Mouse (Mus musculus): ENCODE data around the gene Ttc6. TPM values are rescaled to one million over a fixed set of nuclear protein-coding genes. Genes with fewer than 3 reads are reported as not detected.
A peak's percentile ranks its signal among the peaks of the same experiment; 100 is the strongest.

The Ttc6 gene
- polyA plus RNA-seq, 2 experiments: 0.18 to 0.47 TPM

DNA sequence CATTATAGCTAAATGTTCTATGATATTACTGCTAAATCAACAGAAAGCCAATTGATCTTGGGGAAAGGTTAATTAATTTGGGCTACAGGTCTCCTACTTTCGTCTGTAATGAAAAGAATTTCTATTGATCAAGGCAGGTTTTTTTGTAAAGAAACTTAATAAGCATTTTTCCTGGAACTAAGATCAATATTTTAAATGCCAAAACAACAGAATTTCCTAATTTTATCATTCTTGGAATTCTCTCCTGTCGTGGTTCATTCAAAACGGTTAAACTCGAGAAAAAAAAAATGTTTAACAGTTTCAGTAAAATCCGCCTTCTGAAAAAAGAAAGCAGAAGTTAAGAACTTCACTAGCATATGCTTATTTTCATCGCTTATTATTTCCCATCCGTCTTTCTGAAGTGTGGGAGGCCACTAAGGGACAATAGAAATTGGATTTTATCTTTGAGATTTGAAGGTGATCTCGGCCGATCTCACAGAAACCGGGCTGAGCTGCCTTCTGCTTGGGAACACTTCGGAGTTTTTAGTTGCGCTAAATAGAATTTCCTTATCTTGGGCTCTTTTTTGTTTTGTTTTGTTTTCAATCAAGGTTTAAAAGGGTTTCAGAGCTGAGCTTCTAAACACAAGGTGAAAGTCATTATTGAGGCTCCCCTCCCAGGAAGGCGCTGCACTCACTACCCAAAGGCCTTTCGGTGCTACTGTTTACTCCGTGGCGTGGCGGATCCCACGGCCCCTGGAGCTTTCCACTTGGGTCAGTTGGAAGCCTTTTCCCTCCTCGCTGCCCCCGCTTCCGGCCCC, 25.9 kb upstream of the Ttc6 start:
- DNase-seq (ENCODE audit: low spot score) (no peak), ATAC-seq (ENCODE audit: low FRiP score, low read depth) (no peak)
- Histone ChIP-seq H3K27ac (replicated peaks; ENCODE audit: low read depth, low read length) (no peak overlapping the region), H3K27me3 (ENCODE audit: control insufficient read depth, insufficient read depth, low read length) (peaks cover 87% of the 10 kb centered on the region), H3K4me2 (replicated peaks; ENCODE audit: low read depth, low read length, severe bottlenecking) (peak overlapping the region; percentile 49), H3K9ac (ENCODE audit: low read depth, low read length, severe bottlenecking) (no peak overlapping the region), H3K36me3 (ENCODE audit: control insufficient read depth, insufficient read depth, low read length) (no peaks in the 10 kb centered on the region), H3K9me3 (ENCODE audit: control insufficient read depth, low read length) (no peaks in the 10 kb centered on the region), H3K4me1 (ENCODE audit: control insufficient read depth, insufficient read depth, low read length) (peaks cover 15% of the 10 kb centered on the region), H3K4me3 (replicated peaks; ENCODE audit: low read length) (peak overlapping the region; percentile 29)
- under 1% methylated on average over 21 of the region's 21 CpGs for WGBS
- TF ChIP-seq POLR2A (IDR thresholded peaks at IDR 0.05; ENCODE audit: borderline replicate concordance, extremely low read depth, insufficient read depth, insufficient read length): no peak

DNA sequence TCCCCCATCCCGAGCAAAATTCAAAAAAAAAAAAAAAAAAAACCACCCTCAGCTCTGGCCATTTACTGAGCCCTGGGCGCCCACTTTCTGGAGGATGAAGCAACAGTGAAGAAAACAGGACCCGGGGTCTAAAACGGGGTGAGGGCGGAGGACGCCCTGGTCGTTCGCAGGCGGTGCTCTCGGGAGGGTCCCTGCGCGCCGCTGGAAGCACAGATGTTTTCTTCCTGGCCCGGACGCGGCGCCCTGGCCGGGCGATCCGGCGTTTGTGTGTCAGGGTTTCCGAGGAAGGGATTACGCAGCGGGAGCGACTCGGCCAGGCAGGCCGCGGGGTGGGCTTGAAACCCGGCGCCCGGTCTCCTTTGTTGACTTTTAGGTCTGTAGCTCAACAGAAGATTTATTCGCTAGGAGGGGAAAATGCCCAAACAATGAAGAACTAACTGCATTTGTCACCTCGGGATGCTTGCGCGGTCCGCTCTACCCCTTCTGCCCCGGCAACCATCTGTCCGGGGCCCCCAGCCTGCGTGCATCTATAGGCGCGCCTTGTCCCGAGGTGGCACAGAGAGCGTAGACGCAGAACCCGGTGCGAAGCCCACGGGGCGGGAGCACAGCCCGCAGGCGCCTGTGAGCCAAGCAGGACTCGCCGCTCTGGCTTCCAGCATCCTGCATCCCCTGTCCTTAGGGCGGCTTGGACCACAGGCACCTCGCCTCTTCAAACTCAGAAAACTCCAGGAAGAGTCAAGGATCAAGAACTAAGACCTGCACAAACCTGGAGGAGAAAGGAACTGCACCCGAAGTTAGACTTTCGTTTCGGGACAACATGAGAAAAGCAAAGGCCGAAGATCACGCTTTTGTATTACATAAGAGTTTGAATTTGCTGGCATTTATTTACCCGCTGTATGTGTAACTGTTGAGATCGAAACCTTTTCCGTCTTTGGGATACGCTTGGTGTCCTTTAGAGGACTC, 25.0 kb upstream of the Ttc6 start:
- Histone ChIP-seq H3K27me3 (ENCODE audit: control insufficient read depth, insufficient read depth, low read length) (peaks cover 87% of the 10 kb centered on the region), H3K9ac (ENCODE audit: low read depth, low read length, severe bottlenecking) (0 out of 2 replicates have a peak overlapping the region, but pooled peaks have one; percentile 21), H3K4me3 (replicated peaks; ENCODE audit: low read length) (peak overlapping the region; percentile 29), H3K4me2 (replicated peaks; ENCODE audit: low read depth, low read length, severe bottlenecking) (peak overlapping the region; percentile 49), H3K27ac (replicated peaks; ENCODE audit: low read depth, low read length) (no peak overlapping the region), H3K9me3 (ENCODE audit: control insufficient read depth, low read length) (no peaks in the 10 kb centered on the region), H3K36me3 (ENCODE audit: control insufficient read depth, insufficient read depth, low read length) (no peaks in the 10 kb centered on the region), H3K4me1 (ENCODE audit: control insufficient read depth, insufficient read depth, low read length) (peaks cover 15% of the 10 kb centered on the region)
- WGBS: under 1% methylated on average over 58 of the region's 63 CpGs
- TF ChIP-seq POLR2A (IDR thresholded peaks at IDR 0.05; ENCODE audit: borderline replicate concordance, extremely low read depth, insufficient read depth, insufficient read length): no peak
- ATAC-seq (ENCODE audit: low FRiP score, low read depth) (no peak), DNase-seq (ENCODE audit: low spot score) (no peak)

DNA sequence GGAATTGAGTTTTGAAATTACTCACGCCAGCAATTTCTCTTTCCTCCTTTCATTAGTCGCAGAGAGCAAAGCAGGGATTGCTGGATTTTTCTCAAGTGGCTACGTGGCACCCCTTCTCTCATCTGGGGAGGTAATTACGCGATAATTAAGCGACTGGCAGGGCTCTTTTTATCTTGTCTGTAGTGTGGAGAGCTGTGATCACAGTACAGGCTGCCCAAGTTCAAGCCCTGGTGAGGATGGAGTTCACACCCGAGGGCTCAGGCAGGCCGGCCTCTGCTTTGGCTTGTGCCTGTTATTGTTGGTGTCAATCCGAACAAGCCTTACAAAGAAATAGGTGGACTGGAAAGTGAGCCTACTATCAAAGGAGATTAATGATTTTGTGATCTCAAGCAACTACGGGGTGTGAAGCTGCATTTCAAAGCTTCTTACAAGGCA, 24.3 kb upstream of the Ttc6 start:
- Histone ChIP-seq H3K4me1 (ENCODE audit: control insufficient read depth, insufficient read depth, low read length) (peaks cover 15% of the 10 kb centered on the region), H3K36me3 (ENCODE audit: control insufficient read depth, insufficient read depth, low read length) (no peaks in the 10 kb centered on the region), H3K27ac (replicated peaks; ENCODE audit: low read depth, low read length) (no peak overlapping the region), H3K9me3 (ENCODE audit: control insufficient read depth, low read length) (no peaks in the 10 kb centered on the region), H3K4me2 (replicated peaks; ENCODE audit: low read depth, low read length, severe bottlenecking) (0 out of 2 replicates have a peak overlapping the region, but pooled peaks have one; percentile 49), H3K4me3 (replicated peaks; ENCODE audit: low read length) (peak overlapping the region; percentile 29; the same call in 1 of the 2 replicates), H3K9ac (ENCODE audit: low read depth, low read length, severe bottlenecking) (no peak overlapping the region), H3K27me3 (ENCODE audit: control insufficient read depth, insufficient read depth, low read length) (peaks cover 85% of the 10 kb centered on the region)
- no peak for TF ChIP-seq POLR2A (IDR thresholded peaks at IDR 0.05; ENCODE audit: borderline replicate concordance, extremely low read depth, insufficient read depth, insufficient read length)
- 1% methylated on average over 10 of the region's 10 CpGs for WGBS
- ATAC-seq (ENCODE audit: low FRiP score, low read depth) (no peak), DNase-seq (ENCODE audit: low spot score) (no peak)

DNA sequence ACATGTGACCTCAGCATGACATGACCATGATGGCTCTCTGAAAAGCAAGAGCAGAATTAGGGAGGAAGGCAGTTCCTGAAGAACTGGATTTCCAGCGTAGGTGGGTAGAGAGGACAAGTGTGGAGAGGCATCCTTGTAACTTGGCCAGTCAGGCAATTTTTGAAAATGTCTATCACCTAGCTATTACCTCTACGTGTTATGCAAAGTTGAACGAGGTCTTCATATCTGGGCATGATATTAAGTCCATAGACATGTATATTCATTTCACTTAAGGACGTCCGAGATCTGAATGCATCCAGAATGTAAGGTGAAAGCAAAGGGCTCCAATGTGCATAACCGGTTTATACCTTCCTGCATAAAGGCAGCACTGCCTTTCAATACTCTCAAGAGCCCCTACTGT, 22.8 kb upstream of the Ttc6 start:
- H3K27me3 ChIP-seq (ENCODE audit: control insufficient read depth, insufficient read depth, low read length): peaks cover 83% of the 10 kb centered on the region
- no peaks in the 10 kb centered on the region for H3K9me3 ChIP-seq (ENCODE audit: control insufficient read depth, low read length)
- H3K4me2 ChIP-seq (replicated peaks; ENCODE audit: low read depth, low read length, severe bottlenecking): no peak overlapping the region
- H3K4me3 ChIP-seq (replicated peaks; ENCODE audit: low read length): no peak overlapping the region
- WGBS: 8% methylated on average over 6 of the region's 6 CpGs
- H3K27ac ChIP-seq (replicated peaks; ENCODE audit: low read depth, low read length): no peak overlapping the region
- H3K9ac ChIP-seq (ENCODE audit: low read depth, low read length, severe bottlenecking): no peak overlapping the region
- DNase-seq (ENCODE audit: low spot score) (no peak), ATAC-seq (ENCODE audit: low FRiP score, low read depth) (no peak)
- no peaks in the 10 kb centered on the region for H3K36me3 ChIP-seq (ENCODE audit: control insufficient read depth, insufficient read depth, low read length)
- H3K4me1 ChIP-seq (ENCODE audit: control insufficient read depth, insufficient read depth, low read length): peaks cover 23% of the 10 kb centered on the region
- no peak for TF ChIP-seq POLR2A (IDR thresholded peaks at IDR 0.05; ENCODE audit: borderline replicate concordance, extremely low read depth, insufficient read depth, insufficient read length)
